Mouse (Mus musculus): ENCODE measurements at regions not wholly inside any gene's neighbourhood (a gene's known extent, or its start where the extent isn't known, plus 50 kb on each side); places are given as distances from the start of the nearest gene placed in this dataset.
"Not testable (repeated sequence)": the region's sequence is repeated elsewhere in the genome, so short reads cannot be mapped to it uniquely, and the experiment has no call there.

- no peak for DNase-seq (ENCODE audit: low read depth, low spot score)
Measured at GRCm38 (mm10) chr11:40536236-40536765, 158.7 kb downstream of the Mat2b start.

DNA sequence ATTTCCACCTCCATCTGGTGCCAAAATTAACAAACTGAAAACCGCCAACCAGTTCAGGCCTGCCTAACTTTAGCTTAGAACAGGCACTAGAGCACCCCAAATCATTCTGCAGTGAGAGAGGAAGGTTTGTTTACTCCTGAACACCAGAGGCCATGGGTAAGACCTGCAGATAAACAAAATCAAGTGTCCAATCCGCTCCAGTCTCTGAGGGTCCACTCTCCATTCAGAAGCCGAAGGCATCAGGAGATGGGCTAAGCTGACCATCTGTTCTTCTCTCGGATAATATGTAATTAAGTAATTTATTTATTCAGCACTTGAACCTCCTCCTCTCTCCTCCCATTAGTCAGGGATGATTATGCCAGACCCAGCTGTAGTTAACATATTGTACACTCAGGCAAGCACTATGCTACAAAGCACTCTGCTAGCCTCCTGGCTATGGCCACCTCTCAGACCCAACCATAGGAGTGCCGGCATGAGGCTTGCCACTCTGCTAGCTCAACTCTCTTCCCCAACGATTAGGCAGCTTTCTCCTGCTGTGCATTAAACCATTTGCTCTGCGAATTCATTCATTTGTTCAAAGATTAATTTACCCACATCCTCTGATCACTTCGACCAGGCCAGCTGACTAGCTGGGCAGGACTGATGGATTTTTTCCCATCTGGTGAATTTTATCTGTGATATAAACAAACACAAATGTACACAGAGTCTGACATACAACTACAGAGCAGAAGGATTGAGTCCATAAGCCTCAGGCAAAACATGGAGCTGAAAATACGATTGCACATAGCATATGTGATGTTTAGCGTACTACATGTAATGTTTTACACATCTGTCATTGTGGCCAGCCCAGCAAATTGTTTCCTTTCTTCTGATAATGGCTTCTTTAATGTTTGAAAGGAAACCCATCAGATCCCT is 184.4 kb downstream of the Mat2b start:
- no peak for DNase-seq (ENCODE audit: low read depth, low spot score)

DNA sequence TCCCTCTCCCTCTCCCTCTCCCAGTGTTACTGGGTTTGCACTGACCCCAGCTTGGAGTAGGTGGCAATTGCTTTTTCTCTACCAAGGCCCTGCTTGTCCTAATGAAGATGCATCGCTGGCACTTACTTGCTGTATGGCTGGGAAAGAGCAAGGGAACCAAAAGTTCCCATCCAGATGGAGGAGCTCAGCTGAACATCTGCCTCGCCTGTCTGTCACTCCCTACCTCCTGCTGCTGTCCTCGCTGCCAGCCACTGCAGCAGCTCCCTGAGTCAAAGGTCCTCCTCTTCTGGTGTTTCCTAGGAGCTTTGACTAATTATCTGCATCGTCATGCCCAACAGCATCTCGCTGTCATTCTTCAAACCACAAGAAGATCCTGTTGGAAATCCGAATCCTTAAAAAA is 203.4 kb downstream of the Mat2b start:
- no peak for DNase-seq (ENCODE audit: low read depth, low spot score)

- not testable (repeated sequence) for DNase-seq (ENCODE audit: low read depth, low spot score)
Measured at GRCm38 (mm10) chr11:40478171-40478570, 216.8 kb downstream of the Mat2b start.

GRCm38 (mm10) chr11:40477294-40477693 is 217.7 kb downstream of the Mat2b start:
- DNase-seq (ENCODE audit: low read depth, low spot score): no peak

GRCm38 (mm10) chr11:40469080-40469705 is 225.8 kb downstream of the Mat2b start:
- DNase-seq (ENCODE audit: low read depth, low spot score): peak; percentile 39

- DNase-seq (ENCODE audit: low read depth, low spot score): no peak
Measured at GRCm38 (mm10) chr11:40456571-40456970, 238.4 kb downstream of the Mat2b start.

- DNase-seq (ENCODE audit: low read depth, low spot score): not testable (repeated sequence)
Measured at GRCm38 (mm10) chr11:40454994-40455393, 240.0 kb downstream of the Mat2b start.

- no peak for DNase-seq (ENCODE audit: low read depth, low spot score)
Measured at GRCm38 (mm10) chr11:40446846-40447245, 248.2 kb downstream of the Mat2b start.

GRCm38 (mm10) chr11:40434002-40434401 is 261.0 kb downstream of the Mat2b start:
- no peak for DNase-seq (ENCODE audit: low read depth, low spot score)

- no peak for DNase-seq (ENCODE audit: low read depth, low spot score)
Measured at GRCm38 (mm10) chr11:40428858-40429257, 266.1 kb downstream of the Mat2b start.

GRCm38 (mm10) chr11:40424316-40424715 is 270.7 kb downstream of the Mat2b start:
- no peak for DNase-seq (ENCODE audit: low read depth, low spot score)

- DNase-seq (ENCODE audit: low read depth, low spot score): no peak
Measured at GRCm38 (mm10) chr11:40407571-40407970, 287.4 kb downstream of the Mat2b start.

GRCm38 (mm10) chr11:40402249-40402648 is 292.8 kb downstream of the Mat2b start:
- no peak for DNase-seq (ENCODE audit: low read depth, low spot score)

DNA sequence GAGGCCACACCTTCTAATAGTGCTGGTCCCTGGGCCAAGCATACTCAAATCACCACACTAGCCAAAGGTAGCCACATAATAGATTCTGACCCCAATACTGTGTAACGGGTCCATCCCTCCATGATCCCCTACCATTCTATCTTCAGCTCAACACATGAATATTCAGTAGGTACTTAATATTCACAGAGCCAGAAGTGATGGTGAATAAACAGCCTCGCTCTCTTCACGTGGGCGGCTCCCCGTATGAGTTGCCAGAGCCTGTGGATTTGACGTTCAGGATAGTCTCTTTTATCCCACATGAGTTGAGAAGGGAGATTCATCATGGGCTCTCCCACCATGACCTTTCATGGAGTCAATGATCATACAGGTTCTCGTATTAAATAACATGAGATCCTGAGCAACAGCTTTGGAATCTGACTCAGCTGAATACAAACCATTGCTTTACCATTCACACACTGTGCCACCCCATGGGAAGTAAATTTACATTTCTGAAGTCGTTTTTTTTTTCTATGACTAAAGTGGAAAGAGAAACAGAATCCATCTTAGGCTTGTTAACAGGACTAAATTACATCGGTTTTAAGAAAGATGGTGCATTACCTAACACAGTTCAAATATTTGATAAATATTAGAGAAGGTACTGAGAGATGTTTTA is 297.4 kb downstream of the Mat2b start:
- no peak for DNase-seq (ENCODE audit: low read depth, low spot score)

DNA sequence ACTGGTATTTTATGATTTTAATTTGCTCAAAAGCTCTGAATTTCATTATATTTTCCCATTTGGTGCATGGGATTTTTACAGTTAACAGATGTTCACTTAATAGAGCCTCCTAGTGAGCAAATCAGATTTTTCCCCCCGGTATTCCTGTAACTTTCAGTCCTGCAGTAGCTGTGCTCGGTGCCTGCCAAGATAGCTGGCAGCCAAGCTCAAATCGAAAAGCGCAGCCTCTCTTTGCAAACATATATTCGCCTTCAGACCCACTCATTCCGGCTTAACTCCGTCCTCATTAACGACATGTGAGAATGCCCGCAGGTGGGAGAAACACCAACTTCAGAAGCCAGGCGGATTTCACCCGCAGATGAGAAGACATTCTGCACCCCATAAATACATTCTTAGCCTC is 299.7 kb downstream of the Mat2b start:
- no peak for DNase-seq (ENCODE audit: low read depth, low spot score)

DNA sequence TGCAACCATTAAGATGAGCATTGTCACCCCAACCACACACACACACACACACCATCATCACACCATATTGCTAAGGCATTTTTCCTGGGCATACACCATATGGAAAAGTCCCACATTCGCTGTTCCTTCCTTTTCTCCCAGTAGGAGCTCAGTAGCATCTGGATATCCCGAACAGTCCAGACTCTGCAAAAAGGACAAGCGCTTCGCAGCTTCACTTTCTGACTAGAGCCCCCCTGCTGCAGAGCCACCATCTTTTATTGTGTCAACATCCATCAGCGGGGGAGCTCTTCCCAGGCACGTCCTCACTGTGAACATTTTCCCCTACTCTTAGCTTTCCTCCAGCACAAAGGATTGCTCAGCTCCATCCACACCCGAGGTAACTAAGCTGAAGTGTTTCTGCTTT is 300.1 kb downstream of the Mat2b start:
- no peak for DNase-seq (ENCODE audit: low read depth, low spot score)

GRCm38 (mm10) chr11:40394283-40394758 is 300.7 kb downstream of the Mat2b start:
- DNase-seq (ENCODE audit: low read depth, low spot score): no peak

- no peak for DNase-seq (ENCODE audit: low read depth, low spot score)
Measured at GRCm38 (mm10) chr11:40380696-40381095, 314.3 kb downstream of the Mat2b start.

DNA sequence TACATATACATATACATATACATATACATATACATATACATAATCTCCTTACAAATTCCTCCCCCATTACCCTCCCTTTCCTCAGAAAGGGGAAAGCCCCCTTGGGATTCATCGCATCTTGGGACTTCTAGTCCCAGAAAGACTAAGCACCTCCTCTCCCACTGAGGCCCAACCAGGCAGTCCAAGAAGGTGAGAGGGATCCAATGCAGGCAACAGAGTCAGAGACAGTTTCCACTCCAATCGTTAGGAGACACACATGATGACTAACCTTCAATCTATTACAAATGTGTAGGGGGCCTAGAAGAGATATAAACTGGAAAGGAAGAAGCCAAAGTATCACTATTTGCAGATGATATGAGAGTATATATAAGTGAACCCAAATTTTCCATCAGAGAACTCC is 323.3 kb downstream of the Mat2b start:
- no peak for DNase-seq (ENCODE audit: low read depth, low spot score)

DNA sequence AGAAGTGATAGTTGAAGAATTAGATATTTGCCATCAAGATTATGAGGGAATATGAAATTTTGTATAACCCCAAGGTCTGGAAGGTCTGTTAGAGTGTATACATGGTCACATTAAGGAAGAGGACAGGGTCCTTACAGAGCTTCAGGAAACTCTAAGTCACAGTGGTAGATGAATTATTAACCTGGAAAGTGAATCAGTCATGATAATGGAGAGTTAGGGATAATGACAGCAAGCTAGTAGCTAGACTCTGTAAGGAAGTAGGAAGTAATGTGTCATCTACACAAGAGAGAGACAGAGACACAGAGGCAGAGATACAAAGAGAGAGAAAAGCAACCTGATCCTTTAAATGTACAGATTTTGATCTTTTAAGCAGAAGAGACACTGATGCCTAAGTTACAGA is 328.4 kb downstream of the Mat2b start:
- no peak for DNase-seq (ENCODE audit: low read depth, low spot score)
